8 mouse cellular contexts compared by ENCODE assay signal in genomic region chr2:73584645-73585346, GRCm38 (mm10). TPM values are rescaled to one million over a fixed set of nuclear protein-coding genes. Genes with fewer than 3 reads are reported as not detected.
DNase-seq lines count a peak whose midpoint lies in the region; ATAC-seq lines count a peak whose summit lies in the region.

No protein-coding gene starts in this region.

- peaks cover 19% of the 10 kb centered on the region for H3K4me1 ChIP-seq in forebrain, embryonic 16.5 days (replicated peaks; ENCODE audit: control insufficient read depth, insufficient read depth, low read length)

- peak overlapping the region; percentile 45 for H3K4me3 ChIP-seq in forebrain, embryonic 16.5 days (replicated peaks; ENCODE audit: low read length)

- peak; percentile 86 for DNase-seq in Muller cell, postnatal 12 days (ENCODE audit: inconsistent ontology term)
- peak; percentile 36 for DNase-seq in cerebellum, adult 11-12 months
- DNase-seq in layer of hippocampus, postnatal 14 days (ENCODE audit: low spot score in 2 of 2): peak; percentile 68 to 81
- peak; percentile 82 to 84 for DNase-seq in lung, postnatal 4 days
- DNase-seq in right cerebral cortex, adult 18-20 months: peak; percentile 82
- peak; percentile 81 for DNase-seq in yolk sac, embryonic 10.5 days (ENCODE audit: low spot score)

- 3% methylated on average over 16 of the region's 18 CpGs for WGBS in forebrain, embryonic 16.5 days

- H3K27me3 ChIP-seq in forebrain, embryonic 16.5 days (replicated peaks; ENCODE audit: control insufficient read depth, insufficient read depth, low read length): peaks cover 3% of the 10 kb centered on the region; the same call in 1 of the 2 replicates

- peak overlapping the region; percentile 67 for H3K4me2 ChIP-seq in forebrain, embryonic 16.5 days (ENCODE audit: low read length)

- H3K9me3 ChIP-seq in forebrain, embryonic 16.5 days (ENCODE audit: control insufficient read depth, low read length): no peaks in the 10 kb centered on the region

- ATAC-seq in forebrain, embryonic 16.5 days: peak; percentile 76
- ATAC-seq in hematopoietic stem cell, adult 5-6 weeks (replicated peaks in 1 of 2; ENCODE audit: insufficient read depth in 1 of 2, low FRiP score in 2 of 2, low TSS enrichment in 1 of 2, low read depth in 1 of 2, poor library complexity in 2 of 2, severe bottlenecking in 2 of 2): peak; percentile 79 to 88

- peak overlapping the region; percentile 43 for H3K9ac ChIP-seq in forebrain, embryonic 16.5 days (replicated peaks; ENCODE audit: low read depth, low read length)

- no peak overlapping the region for H3K27ac ChIP-seq in forebrain, embryonic 16.5 days (ENCODE audit: low read length)

- no peaks in the 10 kb centered on the region for H3K36me3 ChIP-seq in forebrain, embryonic 16.5 days (ENCODE audit: control insufficient read depth, insufficient read depth)

RNA-seq across cellular contexts. Expression of gene Chrna1, which starts 4.7 kb away (rescaled TPM):
- polyA plus RNA-seq in forebrain, embryonic 16.5 days (2015; fragmentation: Nextera tagmentation; extraction: Ambion mirVana): 0.09 and 0.10 TPM in 2 replicates
- not detected in 2 replicates for total RNA-seq in hematopoietic stem cell, adult 5-6 weeks (2017)
- total RNA-seq in layer of hippocampus, postnatal 14 days (2021): under 1 TPM; 0.16 to 0.33 TPM

RNA-seq across cellular contexts. Expression of gene Wipf1, which starts 55.3 kb away (rescaled TPM):
- 1.8 and 2.3 TPM in 2 replicates for polyA plus RNA-seq in forebrain, embryonic 16.5 days (2015; fragmentation: Nextera tagmentation; extraction: Ambion mirVana)
- 18.8 and 24.3 TPM in 2 replicates for total RNA-seq in hematopoietic stem cell, adult 5-6 weeks (2017)
- 10 to 100 TPM; 12.0 to 12.8 TPM for total RNA-seq in layer of hippocampus, postnatal 14 days (2021)

Comparison
In these comparisons a context has a peak if more than half of its experiments do, and no peak if none do; other contexts are left out.
1. DNase-seq: peak in every context shown above with its lines; median percentile 86 in Muller cell, postnatal 12 days; 83 in lung, postnatal 4 days; 82 in right cerebral cortex, adult 18-20 months; 81 in yolk sac, embryonic 10.5 days; 74 in layer of hippocampus, postnatal 14 days; 36 in cerebellum, adult 11-12 months.